Mouse (Mus musculus) layer of hippocampus, postnatal 14 days (tissue): Measurements from ENCODE around the gene Frmd6. TPM values are rescaled to one million over a fixed set of nuclear protein-coding genes. Genes with fewer than 3 reads are reported as not detected.
A peak's percentile ranks its signal among the peaks of the same experiment; 100 is the strongest.

ENCODE experiments used
- DNase-seq, 2 experiments: peaks; one replicate each; pipeline ENCODE4 v3.0.0; 2021 to 2022; ENCODE audit warnings: low spot score in 2 of 2, mixed read lengths in 1 of 2
- total RNA-seq, 2 experiments: library from RNA; stranded (reverse); gene quantifications; 2 replicates each; pipeline ENCODE4 v1.2.3; 2021

Gene Frmd6
- total RNA-seq, 2 experiments from 2014 or later, result 13.3 to 14.2 TPM

- DNase-seq, result no peak
Observed at GRCm38 (mm10) chr12:70890874-70891470, 65.7 kb downstream of the Frmd6 start.

DNA sequence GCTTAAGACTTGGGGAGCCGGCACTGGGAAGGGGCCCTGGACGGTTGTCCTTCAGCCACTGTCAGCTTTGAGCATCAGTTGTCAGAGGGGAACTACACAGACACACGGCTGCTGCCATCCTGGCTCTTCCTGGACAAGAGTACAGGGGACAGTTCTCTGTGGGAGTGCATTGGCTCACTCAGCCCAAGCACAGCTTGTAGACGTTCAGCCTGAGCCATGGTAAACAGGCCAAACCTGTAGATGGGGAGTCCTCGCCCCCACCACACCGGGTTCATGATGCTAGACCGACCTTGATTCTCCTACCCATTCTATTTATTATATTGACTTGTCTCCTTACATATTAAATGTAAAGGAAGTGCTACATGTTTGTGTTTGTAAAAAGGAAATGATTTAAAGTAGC is 70.0 kb downstream of the Frmd6 start:
- DNase-seq, result no peak

DNA sequence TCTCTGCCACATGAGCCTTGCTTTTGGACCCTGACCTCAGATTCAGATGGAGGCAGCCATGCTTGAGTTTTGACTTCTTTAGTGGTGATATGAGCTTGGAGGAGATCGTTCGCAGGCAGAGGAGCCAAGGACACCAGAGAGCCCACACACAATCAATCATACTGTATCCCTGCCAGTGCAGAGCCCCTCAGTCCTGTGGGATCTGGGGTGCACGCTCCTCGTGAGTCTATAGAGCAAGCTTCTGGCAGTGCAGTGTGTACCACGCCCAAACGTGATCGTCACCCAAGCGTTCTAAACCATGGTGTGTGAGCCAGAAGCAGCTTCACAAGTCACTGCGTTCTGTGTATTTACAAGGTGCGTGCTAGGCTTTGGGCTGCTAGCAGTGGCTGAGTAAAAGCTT is 70.8 kb downstream of the Frmd6 start:
- DNase-seq, result no peak

DNA sequence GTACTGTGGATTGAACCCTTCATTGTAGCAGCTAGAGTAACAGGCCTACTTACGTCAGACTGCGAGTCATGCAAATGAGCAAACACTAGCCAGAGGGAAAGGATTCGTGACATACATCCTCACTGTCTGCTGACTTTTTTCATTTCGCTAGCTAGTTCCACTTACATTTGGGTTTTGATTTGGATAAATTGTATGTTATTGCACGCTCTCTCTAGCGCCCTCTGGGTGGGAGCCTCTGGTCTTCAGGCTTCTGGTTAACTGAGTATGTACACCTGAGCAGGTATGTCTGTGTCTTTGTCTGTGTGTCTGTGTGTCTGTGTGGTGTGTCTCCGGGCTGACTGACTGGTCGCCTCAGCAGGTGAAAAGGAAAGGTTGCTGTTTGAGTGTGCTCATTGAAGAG is 72.1 kb downstream of the Frmd6 start:
- no peak for DNase-seq

- no peak for DNase-seq
Observed at GRCm38 (mm10) chr12:70898450-70898849, 73.1 kb downstream of the Frmd6 start.

- no peak for DNase-seq
Observed at GRCm38 (mm10) chr12:70904471-70904870, 79.2 kb downstream of the Frmd6 start.

DNA sequence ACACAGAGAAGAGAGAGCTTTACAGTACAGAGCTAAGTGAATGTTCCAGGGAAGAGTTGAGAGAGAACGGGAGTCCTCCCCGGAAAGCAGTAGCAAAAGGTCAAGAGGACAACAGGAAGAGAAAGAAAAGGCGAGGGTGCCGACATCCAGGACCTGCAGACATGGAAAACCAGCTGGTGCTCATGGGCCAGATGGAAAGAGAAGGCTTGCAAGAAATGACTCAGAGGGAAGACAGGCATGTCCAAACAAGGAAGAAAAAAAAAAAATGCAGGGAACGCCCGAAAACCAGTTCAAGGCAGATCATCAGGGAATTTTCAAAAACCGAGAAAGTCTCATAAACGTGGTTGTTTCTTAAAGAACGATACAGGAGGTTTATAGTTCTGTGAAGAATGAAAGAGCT is 81.6 kb downstream of the Frmd6 start:
- no peak for DNase-seq

DNA sequence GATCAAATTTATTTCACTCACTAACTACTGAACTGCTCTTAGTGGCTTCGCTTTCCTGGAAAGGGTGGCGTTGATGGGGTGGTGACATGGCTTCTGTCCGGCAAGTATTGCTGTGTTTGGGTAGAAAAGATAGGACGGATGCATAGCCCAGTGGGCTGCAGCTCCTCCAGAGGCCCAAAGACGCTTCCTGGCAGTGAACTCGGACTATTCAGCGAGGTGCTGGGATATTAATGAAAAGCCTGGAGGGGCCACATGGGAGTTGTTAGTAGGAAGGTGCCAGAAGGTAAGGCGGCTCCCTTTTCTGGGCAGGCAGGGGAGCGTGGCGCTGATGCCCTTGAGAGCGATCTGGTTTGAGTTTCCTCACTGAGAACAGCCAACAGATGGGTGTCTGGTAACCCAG is 82.3 kb downstream of the Frmd6 start:
- no peak for DNase-seq

GRCm38 (mm10) chr12:70908076-70908475 is 82.8 kb downstream of the Frmd6 start:
- no peak for DNase-seq

- peak; percentile 71 to 76 for DNase-seq
Observed at GRCm38 (mm10) chr12:70910241-70910720, 85.0 kb downstream of the Frmd6 start.

DNA sequence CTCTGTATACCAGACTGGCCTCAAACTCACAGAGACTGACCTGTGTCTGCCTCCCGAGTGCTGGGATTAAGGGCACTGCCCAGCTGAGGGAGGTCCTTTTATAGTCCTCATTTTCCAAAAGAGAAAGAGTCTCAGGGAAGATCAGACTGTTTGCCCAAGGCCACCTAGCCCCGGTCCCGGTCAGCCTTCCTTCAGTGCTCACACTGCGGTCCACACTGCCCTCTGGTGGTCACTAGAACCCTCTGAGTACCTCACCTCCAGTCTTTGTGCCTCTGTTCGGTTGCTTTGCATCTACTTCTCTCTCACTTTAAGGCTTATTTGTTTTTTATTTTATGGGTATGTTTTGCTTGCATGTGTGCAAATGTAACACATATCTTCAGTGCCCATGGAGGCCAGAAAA is 85.7 kb downstream of the Frmd6 start:
- DNase-seq, result peak; percentile 68 to 78

GRCm38 (mm10) chr12:70911676-70912379 is 86.5 kb downstream of the Frmd6 start:
- no peak for DNase-seq

DNA sequence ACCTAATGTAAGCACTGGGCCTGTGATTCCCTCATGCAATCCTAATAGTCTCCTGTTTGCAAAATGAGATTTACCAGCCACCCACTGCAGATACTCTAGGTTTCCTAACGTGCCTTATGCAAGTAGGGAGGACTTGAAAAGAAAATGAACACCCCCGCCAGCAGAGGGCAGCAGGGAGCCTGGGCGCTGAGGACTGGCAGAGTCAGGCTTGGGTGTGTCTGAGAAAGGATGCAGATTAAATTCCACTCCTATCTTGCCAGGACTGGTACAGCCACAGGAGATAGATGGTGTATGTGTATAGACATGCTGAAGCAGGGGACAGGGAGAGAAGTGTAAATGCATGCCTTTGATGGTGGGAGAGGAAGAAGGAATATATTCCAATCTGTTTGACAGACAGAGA is 88.1 kb downstream of the Frmd6 start:
- DNase-seq, result peak in 1 of 2 experiments; percentile 29

DNA sequence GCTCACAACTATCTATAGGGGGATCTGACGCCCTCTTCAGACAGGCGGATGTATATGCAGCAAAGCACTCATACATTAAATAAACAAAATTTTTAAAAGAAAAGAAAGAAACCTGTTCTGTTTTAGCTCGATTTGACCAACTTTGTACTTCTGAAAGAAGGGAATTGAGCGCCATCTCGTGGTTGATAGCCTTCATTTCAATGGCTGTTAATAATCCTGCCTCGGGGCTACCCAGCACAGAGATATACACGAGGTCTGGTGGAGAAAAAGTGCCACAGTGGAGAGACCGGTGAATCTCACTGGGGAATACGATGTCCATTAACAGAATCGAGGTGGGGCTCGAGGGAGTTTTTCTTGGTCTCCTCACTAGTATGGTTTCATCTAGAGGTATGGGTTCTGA is 89.1 kb downstream of the Frmd6 start:
- peak in 1 of 2 experiments; percentile 64 for DNase-seq

DNA sequence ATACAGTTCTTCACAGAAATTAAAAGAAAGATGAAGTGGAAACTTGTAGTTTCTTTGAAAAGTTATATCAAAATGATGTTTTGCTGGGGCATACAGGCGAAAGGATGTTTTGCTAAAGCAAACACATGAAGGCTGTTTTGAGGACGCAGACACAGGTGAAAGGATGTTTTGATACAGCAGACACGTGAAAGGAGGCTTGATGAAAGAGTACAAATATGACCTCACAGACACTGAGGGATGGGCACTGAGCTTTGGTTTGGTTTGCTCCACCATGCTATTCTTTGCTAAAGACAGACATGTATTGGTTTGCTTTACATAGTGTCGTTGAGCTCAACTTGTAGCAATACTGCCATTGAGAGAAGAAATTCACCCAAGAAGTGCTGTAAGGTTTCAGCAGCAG is 104.5 kb downstream of the Frmd6 start:
- DNase-seq, result no peak

GRCm38 (mm10) chr12:70937150-70937549 is 111.8 kb downstream of the Frmd6 start:
- DNase-seq, result no peak

GRCm38 (mm10) chr12:70937571-70938384 is 112.5 kb downstream of the Frmd6 start, which contains the start of gene Actr10:
Gene Actr10, plus strand, starts transcription at chr12:70937857.
- peak; percentile 87 to 92 for DNase-seq

DNA sequence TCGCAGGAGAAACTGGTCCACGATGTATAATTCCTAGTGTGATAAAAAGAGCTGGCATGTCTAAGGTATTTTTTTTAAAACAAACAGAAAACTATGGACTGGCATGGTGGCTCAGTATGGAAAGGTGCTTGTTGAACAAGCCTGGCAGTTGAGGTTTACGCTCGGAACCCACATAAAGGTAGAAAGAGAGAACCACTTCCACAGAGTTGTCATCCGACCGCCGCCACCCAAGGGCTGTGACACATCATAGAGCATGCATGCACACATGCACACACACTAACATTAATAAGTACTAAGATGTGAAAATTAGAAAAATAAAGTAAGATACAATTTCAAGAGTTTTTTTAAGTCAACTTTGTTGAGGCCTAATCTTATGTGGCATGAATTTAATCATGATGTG is 115.5 kb downstream of the Frmd6 start:
- no peak for DNase-seq

- DNase-seq, result no peak
Observed at GRCm38 (mm10) chr12:70944181-70944580, 118.9 kb downstream of the Frmd6 start.

DNA sequence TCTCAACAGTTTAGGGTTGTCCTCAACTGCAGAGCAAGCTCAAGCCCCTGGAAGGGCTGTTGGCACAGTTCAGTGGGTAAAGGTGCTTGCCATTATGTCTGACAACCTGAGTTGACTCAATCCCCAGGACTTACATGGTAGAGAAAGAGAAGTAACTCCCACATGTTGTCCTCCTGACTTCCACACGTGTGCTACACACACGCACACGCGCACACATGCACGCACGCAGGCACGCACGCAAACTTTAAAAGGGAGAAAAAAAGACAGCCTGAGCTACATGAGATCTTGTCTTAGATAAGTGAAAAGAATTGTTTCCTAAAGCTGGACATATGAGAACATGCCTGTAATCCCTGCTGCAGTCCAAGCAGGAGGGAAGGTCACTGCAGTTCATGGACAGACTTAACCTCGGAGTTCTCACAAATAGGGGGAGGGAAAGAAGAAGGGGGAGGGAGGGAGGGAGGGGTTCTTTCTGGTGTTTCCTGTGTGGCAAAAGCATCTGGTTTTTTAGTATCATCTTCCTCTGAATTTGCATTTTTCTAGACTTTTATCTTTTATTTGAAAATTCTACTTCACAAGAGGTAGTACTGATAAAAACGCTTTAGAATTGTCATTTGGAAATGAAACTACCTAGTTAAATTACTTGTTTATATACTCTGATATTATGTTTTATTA is 121.4 kb downstream of the Frmd6 start:
- no peak for DNase-seq
